Mouse (Mus musculus) adrenal gland, postnatal 10 days (tissue): ENCODE measurements around the gene Car3. TPM values are rescaled to one million over a fixed set of nuclear protein-coding genes. Genes with fewer than 3 reads are reported as not detected.
"Not testable (repeated sequence)": the region's sequence is repeated elsewhere in the genome, so short reads cannot be mapped to it uniquely, and the experiment has no call there.

Source experiments
- DNase-seq: peaks from one replicate; pipeline ENCODE4 v3.0.0; 2021; ENCODE audit warnings: mixed read lengths
- long read RNA-seq, 2 experiments: library from polyadenylated mRNA; stranded (forward); transcript quantifications; one replicate each; pipeline ENCODE4 v2.0.0; 2021
- total RNA-seq, 2 experiments: library from RNA; stranded (reverse); gene quantifications; 2 replicates each; pipeline ENCODE4 v1.2.3; 2021

The Car3 gene
- total RNA-seq, result 1,000 to 10,000 TPM; 1,701 to 1,775 TPM
- long read RNA-seq, experiment 1, transcript Car3-203 (3 exons, 804 nt), result minor isoform, 10 of 5,298 reads
- long read RNA-seq, experiment 1, transcript Car3-201 (7 exons, 1,679 nt), result major isoform, 4,841 of 5,298 reads
- long read RNA-seq, experiment 1, transcript Car3-202 (2 exons, 1,395 nt), result minor isoform, 10 of 5,298 reads
- long read RNA-seq, experiment 1, partial matches to known transcripts, result 353 of 5,298 reads
- long read RNA-seq, experiment 1, other reads (novel, unspliced or antisense), result 84 of 5,298 reads
- long read RNA-seq, experiment 2, transcript Car3-202 (2 exons, 1,395 nt), result minor isoform, 13 of 3,063 reads
- long read RNA-seq, experiment 2, transcript Car3-201 (7 exons, 1,679 nt), result major isoform, 2,894 of 3,063 reads
- long read RNA-seq, experiment 2, partial matches to known transcripts, result 89 of 3,063 reads
- long read RNA-seq, experiment 2, other reads (novel, unspliced or antisense), result 65 of 3,063 reads

- peak; percentile 54 for DNase-seq
Measured at GRCm38 (mm10) chr3:14863022-14863711, at the start of gene Car3. Car3 (plus strand) TSS chr3:14863512.

- not testable (repeated sequence) for DNase-seq
Measured at GRCm38 (mm10) chr3:14815396-14815795, 47.9 kb upstream of the Car3 start.

- no peak for DNase-seq
Measured at GRCm38 (mm10) chr3:14819844-14820504, 43.3 kb upstream of the Car3 start.

- no peak for DNase-seq
Measured at GRCm38 (mm10) chr3:14828896-14829295, 34.4 kb upstream of the Car3 start.

GRCm38 (mm10) chr3:14831219-14831835 is 32.0 kb upstream of the Car3 start:
- no peak for DNase-seq

GRCm38 (mm10) chr3:14832766-14833165 is 30.5 kb upstream of the Car3 start:
- DNase-seq, result peak; percentile 64

- DNase-seq, result no peak
Measured at GRCm38 (mm10) chr3:14838936-14839335, 24.4 kb upstream of the Car3 start.

- DNase-seq, result no peak
Measured at GRCm38 (mm10) chr3:14839466-14840118, 23.7 kb upstream of the Car3 start.

GRCm38 (mm10) chr3:14848587-14849254 is 14.6 kb upstream of the Car3 start:
- DNase-seq, result no peak

- no peak for DNase-seq
Measured at GRCm38 (mm10) chr3:14853966-14854365, 9.3 kb upstream of the Car3 start.

GRCm38 (mm10) chr3:14854446-14854845 is 8.9 kb upstream of the Car3 start:
- no peak for DNase-seq

- peak; percentile 52 for DNase-seq
Measured at GRCm38 (mm10) chr3:14857874-14858273, 5.4 kb upstream of the Car3 start.

- no peak for DNase-seq
Measured at GRCm38 (mm10) chr3:14860291-14860690, 3.0 kb upstream of the Car3 start.

- no peak for DNase-seq
Measured at GRCm38 (mm10) chr3:14861165-14861564, 2.1 kb upstream of the Car3 start.

- DNase-seq, result no peak
Measured at GRCm38 (mm10) chr3:14861787-14862186, 1.5 kb upstream of the Car3 start.

GRCm38 (mm10) chr3:14862654-14863021 is 674 bp upstream of the Car3 start:
- DNase-seq, result no peak

GRCm38 (mm10) chr3:14863922-14864321 is 610 bp downstream of the Car3 start:
- DNase-seq, result no peak

- DNase-seq, result no peak
Measured at GRCm38 (mm10) chr3:14865941-14866340, 2.6 kb downstream of the Car3 start.

- peak; percentile 81 for DNase-seq
Measured at GRCm38 (mm10) chr3:14869779-14870178, 6.5 kb downstream of the Car3 start.

- DNase-seq, result no peak
Measured at GRCm38 (mm10) chr3:14870528-14870927, 7.2 kb downstream of the Car3 start.

- DNase-seq, result no peak
Measured at GRCm38 (mm10) chr3:14871386-14871785, 8.1 kb downstream of the Car3 start.
